Mouse (Mus musculus): ENCODE results near the gene Polr2b. TPM values are rescaled to one million over a fixed set of nuclear protein-coding genes. Genes with fewer than 3 reads are reported as not detected.

The Polr2b gene
- polyA plus RNA-seq, 1 experiment from 2014 or later, result 40.0 TPM

DNA sequence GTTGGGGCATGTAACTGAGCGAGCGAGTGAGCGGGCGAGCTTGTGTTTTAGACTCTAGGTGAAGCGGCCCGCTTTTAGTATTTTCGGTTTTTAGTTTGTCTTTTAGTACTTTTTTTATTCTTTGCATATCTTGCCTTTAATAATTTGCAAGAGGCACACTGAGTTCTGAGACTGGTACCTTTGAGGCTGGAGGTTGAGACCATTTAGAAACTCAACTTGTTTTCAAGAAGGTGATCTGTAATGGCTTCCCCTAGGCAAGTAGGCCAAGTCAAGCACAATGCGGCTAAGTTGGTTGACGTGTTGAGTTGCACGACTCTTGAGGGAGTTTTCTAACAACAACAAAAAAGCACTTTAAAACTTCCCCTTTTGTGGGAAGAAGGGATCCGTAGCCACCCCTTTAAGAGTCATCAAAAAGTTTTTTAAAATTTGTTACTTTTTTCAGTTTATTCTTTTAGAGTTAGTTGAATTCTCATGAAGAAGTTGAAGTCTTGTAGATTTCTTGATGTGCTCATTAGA, 43.0 kb upstream of the Polr2b start:
- 4% methylated on average over 11 of the region's 11 CpGs for WGBS
- Histone ChIP-seq H3K36me3 (ENCODE audit: control insufficient read depth, insufficient read depth, low read length) (peaks cover 39% of the 10 kb centered on the region), H3K27me3 (ENCODE audit: control insufficient read depth, insufficient read depth, low read length) (no peaks in the 10 kb centered on the region), H3K9me3 (ENCODE audit: control insufficient read depth, low read length) (no peaks in the 10 kb centered on the region), H3K4me1 (ENCODE audit: control insufficient read depth in 2 of 2, insufficient read depth in 2 of 2, low read length in 2 of 2) (peaks cover 7 to 10% of the 10 kb centered on the region in 2 experiments; a peak in 3 of 4 replicates), H3K4me2 (ENCODE audit: low read length) (peak overlapping the region; percentile 59), H3K9ac (ENCODE audit: low read length) (peak overlapping the region; percentile 90), H3K27ac (replicated peaks in 1 of 2; ENCODE audit: control insufficient read depth in 1 of 2, insufficient read depth in 1 of 2, low read depth in 2 of 2, low read length in 2 of 2) (peak overlapping the region; percentile 91 to 98), H3K4me3 (ENCODE audit: control insufficient read depth in 1 of 2, insufficient read depth in 1 of 2, low read depth in 1 of 2, low read length in 2 of 2) (peak overlapping the region; percentile 72 to 98)
- ATAC-seq (ENCODE audit: insufficient number of reproducible peaks, insufficient read depth, low FRiP score, low read depth), result no peak

DNA sequence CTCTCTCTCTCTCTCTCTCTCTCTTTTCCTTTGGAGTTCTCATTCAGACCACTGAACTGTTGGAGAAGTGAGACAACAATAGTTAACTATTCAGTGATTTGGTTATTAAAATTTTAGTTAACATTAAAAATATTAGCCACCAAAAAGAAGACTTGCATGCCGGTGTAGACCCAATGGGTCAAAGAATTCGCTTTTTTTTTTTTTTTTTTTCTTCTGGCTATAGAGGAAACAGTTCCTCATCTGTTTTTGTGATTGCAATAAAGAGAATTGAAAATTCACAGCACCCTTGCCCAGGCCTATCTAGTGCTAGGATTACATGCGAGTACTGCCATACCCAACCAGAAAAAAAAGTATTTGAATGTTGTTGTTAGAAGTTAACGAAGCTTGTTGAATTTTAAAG, 42.5 kb upstream of the Polr2b start:
- H3K4me3 ChIP-seq (ENCODE audit: control insufficient read depth in 1 of 2, insufficient read depth in 1 of 2, low read depth in 1 of 2, low read length in 2 of 2), result peak overlapping the region in 1 of 2 experiments; percentile 98; a peak in 2 of 4 replicates
- H3K27me3 ChIP-seq (ENCODE audit: control insufficient read depth, insufficient read depth, low read length), result no peaks in the 10 kb centered on the region
- H3K9me3 ChIP-seq (ENCODE audit: control insufficient read depth, low read length), result no peaks in the 10 kb centered on the region
- no peak overlapping the region for H3K27ac ChIP-seq (replicated peaks in 1 of 2; ENCODE audit: control insufficient read depth in 1 of 2, insufficient read depth in 1 of 2, low read depth in 2 of 2, low read length in 2 of 2)
- H3K36me3 ChIP-seq (ENCODE audit: control insufficient read depth, insufficient read depth, low read length), result peaks cover 44% of the 10 kb centered on the region
- H3K4me1 ChIP-seq (ENCODE audit: control insufficient read depth in 2 of 2, insufficient read depth in 2 of 2, low read length in 2 of 2), result peaks cover 7 to 10% of the 10 kb centered on the region in 2 experiments; a peak in 3 of 4 replicates
- H3K4me2 ChIP-seq (ENCODE audit: low read length), result peak overlapping the region; percentile 59
- peak overlapping the region; percentile 90; the same call in 1 of the 2 replicates for H3K9ac ChIP-seq (ENCODE audit: low read length)
- no peak for ATAC-seq (ENCODE audit: insufficient number of reproducible peaks, insufficient read depth, low FRiP score, low read depth)
- 64% methylated on average over 4 of the region's 4 CpGs for WGBS

DNA sequence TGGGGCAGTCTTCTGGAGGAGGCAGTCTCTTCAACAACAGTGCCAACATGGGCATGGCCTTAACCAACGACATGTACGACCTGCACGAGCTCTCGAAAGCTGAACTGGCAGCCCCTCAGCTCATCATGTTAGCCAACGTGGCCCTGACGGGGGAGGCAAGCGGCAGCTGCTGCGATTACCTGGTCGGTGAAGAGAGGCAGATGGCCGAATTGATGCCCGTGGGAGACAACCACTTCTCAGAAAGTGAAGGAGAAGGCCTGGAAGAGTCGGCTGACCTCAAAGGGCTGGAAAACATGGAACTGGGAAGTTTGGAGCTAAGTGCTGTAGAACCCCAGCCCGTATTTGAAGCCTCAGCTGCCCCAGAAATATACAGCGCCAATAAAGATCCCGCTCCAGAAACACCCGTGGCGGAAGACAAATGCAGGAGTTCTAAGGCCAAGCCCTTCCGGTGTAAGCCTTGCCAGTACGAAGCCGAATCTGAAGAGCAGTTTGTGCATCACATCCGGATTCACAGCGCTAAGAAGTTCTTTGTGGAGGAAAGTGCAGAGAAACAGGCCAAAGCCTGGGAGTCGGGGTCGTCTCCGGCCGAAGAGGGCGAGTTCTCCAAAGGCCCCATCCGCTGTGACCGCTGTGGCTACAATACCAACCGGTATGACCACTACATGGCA, 41.9 kb upstream of the Polr2b start:
- no peaks in the 10 kb centered on the region for H3K27me3 ChIP-seq (ENCODE audit: control insufficient read depth, insufficient read depth, low read length)
- peaks cover 50% of the 10 kb centered on the region for H3K36me3 ChIP-seq (ENCODE audit: control insufficient read depth, insufficient read depth, low read length)
- no peak overlapping the region for H3K4me3 ChIP-seq (ENCODE audit: control insufficient read depth in 1 of 2, insufficient read depth in 1 of 2, low read depth in 1 of 2, low read length in 2 of 2)
- no peak for ATAC-seq (ENCODE audit: insufficient number of reproducible peaks, insufficient read depth, low FRiP score, low read depth)
- peaks cover 7 to 10% of the 10 kb centered on the region in 2 experiments; a peak in 3 of 4 replicates for H3K4me1 ChIP-seq (ENCODE audit: control insufficient read depth in 2 of 2, insufficient read depth in 2 of 2, low read length in 2 of 2)
- WGBS, result 94% methylated on average over 30 of the region's 30 CpGs
- no peak overlapping the region for H3K27ac ChIP-seq (replicated peaks in 1 of 2; ENCODE audit: control insufficient read depth in 1 of 2, insufficient read depth in 1 of 2, low read depth in 2 of 2, low read length in 2 of 2)
- H3K4me2 ChIP-seq (ENCODE audit: low read length), result peak overlapping the region; percentile 59; the same call in 1 of the 2 replicates
- no peak overlapping the region for H3K9ac ChIP-seq (ENCODE audit: low read length)
- H3K9me3 ChIP-seq (ENCODE audit: control insufficient read depth, low read length), result no peaks in the 10 kb centered on the region

DNA sequence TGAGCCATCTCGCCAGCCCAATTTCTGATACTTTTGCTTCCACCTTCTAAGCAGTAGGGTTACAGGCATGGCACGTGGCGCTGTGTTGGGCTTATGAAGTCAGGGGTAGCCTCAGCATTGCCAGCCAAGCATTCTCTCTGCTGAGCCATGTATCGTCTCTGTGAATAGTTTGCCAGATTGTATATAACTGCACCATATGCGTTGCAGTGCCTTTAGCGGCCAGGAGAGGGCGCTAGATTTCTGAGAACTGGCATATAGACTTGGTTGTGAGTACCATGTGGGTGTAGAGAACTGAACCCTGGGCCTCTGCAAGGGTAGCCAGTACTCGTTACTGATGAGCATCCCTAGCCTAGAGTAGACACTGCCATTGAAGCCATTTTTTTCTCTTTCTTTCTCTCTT, 40.5 kb upstream of the Polr2b start:
- Histone ChIP-seq H3K27ac (replicated peaks in 1 of 2; ENCODE audit: control insufficient read depth in 1 of 2, insufficient read depth in 1 of 2, low read depth in 2 of 2, low read length in 2 of 2) (no peak overlapping the region), H3K4me1 (ENCODE audit: control insufficient read depth in 2 of 2, insufficient read depth in 2 of 2, low read length in 2 of 2) (peaks cover 7 to 10% of the 10 kb centered on the region in 2 experiments; a peak in 3 of 4 replicates), H3K36me3 (ENCODE audit: control insufficient read depth, insufficient read depth, low read length) (peaks cover 63% of the 10 kb centered on the region), H3K9me3 (ENCODE audit: control insufficient read depth, low read length) (no peaks in the 10 kb centered on the region), H3K4me3 (ENCODE audit: control insufficient read depth in 1 of 2, insufficient read depth in 1 of 2, low read depth in 1 of 2, low read length in 2 of 2) (no peak overlapping the region), H3K9ac (ENCODE audit: low read length) (no peak overlapping the region), H3K4me2 (ENCODE audit: low read length) (no peak overlapping the region), H3K27me3 (ENCODE audit: control insufficient read depth, insufficient read depth, low read length) (no peaks in the 10 kb centered on the region)
- 71% methylated on average over 8 of the region's 8 CpGs for WGBS
- no peak for ATAC-seq (ENCODE audit: insufficient number of reproducible peaks, insufficient read depth, low FRiP score, low read depth)

DNA sequence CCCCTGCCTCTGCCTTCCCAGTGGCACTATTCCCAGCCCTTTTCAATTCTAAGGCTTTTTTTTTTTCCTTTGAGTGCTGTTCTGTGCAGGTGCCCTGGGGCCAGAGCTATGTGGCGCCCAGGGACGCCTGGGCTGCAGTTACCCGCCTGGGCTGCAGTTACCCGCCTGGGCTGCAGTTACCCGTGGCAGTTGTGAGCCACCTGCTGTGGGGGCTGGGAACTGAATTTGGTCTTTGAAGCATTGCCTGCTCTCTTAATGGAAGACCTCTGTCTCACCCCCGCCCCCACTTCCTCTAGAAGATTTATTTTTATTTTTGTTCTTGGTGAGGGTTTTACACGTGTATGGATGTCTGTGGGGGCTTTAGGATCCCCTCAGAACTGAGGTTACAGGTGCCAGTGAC, 36.8 kb upstream of the Polr2b start:
- Histone ChIP-seq H3K36me3 (ENCODE audit: control insufficient read depth, insufficient read depth, low read length) (peaks cover 96% of the 10 kb centered on the region), H3K4me3 (ENCODE audit: control insufficient read depth in 1 of 2, insufficient read depth in 1 of 2, low read depth in 1 of 2, low read length in 2 of 2) (no peak overlapping the region), H3K9me3 (ENCODE audit: control insufficient read depth, low read length) (no peaks in the 10 kb centered on the region), H3K4me1 (ENCODE audit: control insufficient read depth in 2 of 2, insufficient read depth in 2 of 2, low read length in 2 of 2) (0 out of 4 replicates have a peak, but pooled peaks cover 0 to under 1% of the 10 kb centered on the region in 2 experiments), H3K27ac (replicated peaks in 1 of 2; ENCODE audit: control insufficient read depth in 1 of 2, insufficient read depth in 1 of 2, low read depth in 2 of 2, low read length in 2 of 2) (no peak overlapping the region), H3K9ac (ENCODE audit: low read length) (no peak overlapping the region), H3K4me2 (ENCODE audit: low read length) (no peak overlapping the region), H3K27me3 (ENCODE audit: control insufficient read depth, insufficient read depth, low read length) (no peaks in the 10 kb centered on the region)
- WGBS, result 74% methylated on average over 7 of the region's 7 CpGs
- no peak for ATAC-seq (ENCODE audit: insufficient number of reproducible peaks, insufficient read depth, low FRiP score, low read depth)

DNA sequence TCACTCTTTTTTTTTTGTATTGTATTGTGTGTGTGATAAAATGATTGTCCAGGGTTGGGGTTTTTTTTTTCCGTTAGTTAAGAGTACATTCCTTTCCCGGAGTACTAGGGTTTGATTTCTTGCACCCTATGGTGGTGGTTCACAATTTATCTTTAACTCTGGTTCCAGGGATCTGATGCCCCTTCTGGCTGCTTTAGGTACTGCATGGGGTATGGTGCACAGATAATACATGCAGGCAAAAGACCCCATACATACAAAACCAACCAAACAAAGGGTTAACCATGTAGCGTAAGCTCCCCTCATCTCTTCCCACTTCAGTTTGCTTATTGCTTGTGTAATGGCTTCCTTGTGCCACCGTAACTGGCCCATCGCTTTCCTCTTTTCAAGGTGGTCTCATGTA, 34.0 kb upstream of the Polr2b start:
- peaks cover 94% of the 10 kb centered on the region for H3K36me3 ChIP-seq (ENCODE audit: control insufficient read depth, insufficient read depth, low read length)
- no peak overlapping the region for H3K4me3 ChIP-seq (ENCODE audit: control insufficient read depth in 1 of 2, insufficient read depth in 1 of 2, low read depth in 1 of 2, low read length in 2 of 2)
- no peak overlapping the region for H3K9ac ChIP-seq (ENCODE audit: low read length)
- no peaks in the 10 kb centered on the region for H3K9me3 ChIP-seq (ENCODE audit: control insufficient read depth, low read length)
- WGBS, result 90% methylated on average over 5 of the region's 5 CpGs
- no peaks in the 10 kb centered on the region for H3K27me3 ChIP-seq (ENCODE audit: control insufficient read depth, insufficient read depth, low read length)
- no peaks in the 10 kb centered on the region for H3K4me1 ChIP-seq (ENCODE audit: control insufficient read depth in 2 of 2, insufficient read depth in 2 of 2, low read length in 2 of 2)
- no peak for ATAC-seq (ENCODE audit: insufficient number of reproducible peaks, insufficient read depth, low FRiP score, low read depth)
- no peak overlapping the region for H3K4me2 ChIP-seq (ENCODE audit: low read length)
- H3K27ac ChIP-seq (replicated peaks in 1 of 2; ENCODE audit: control insufficient read depth in 1 of 2, insufficient read depth in 1 of 2, low read depth in 2 of 2, low read length in 2 of 2), result no peak overlapping the region

DNA sequence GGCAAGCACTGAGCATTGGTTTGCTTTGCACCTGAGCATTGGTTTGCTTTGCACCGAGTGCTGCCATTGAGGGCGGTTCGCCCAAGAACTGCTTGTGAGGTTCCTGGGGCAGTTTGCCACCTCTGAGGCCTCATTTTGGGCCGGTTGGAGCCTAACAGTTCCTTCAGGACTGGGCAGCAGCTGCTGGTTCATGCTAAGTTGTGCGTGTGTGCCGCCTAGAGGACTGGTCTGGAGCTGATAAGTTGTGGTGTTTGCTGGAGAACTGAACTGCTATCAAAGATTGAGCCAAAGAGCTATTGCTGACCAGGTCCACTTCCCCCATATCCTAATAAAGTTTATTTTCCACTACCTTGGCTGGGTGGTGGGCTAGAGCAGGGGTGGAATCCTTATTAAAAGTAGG, 32.7 kb upstream of the Polr2b start:
- Histone ChIP-seq H3K36me3 (ENCODE audit: control insufficient read depth, insufficient read depth, low read length) (peaks cover 96% of the 10 kb centered on the region), H3K9me3 (ENCODE audit: control insufficient read depth, low read length) (no peaks in the 10 kb centered on the region), H3K4me1 (ENCODE audit: control insufficient read depth in 2 of 2, insufficient read depth in 2 of 2, low read length in 2 of 2) (no peaks in the 10 kb centered on the region), H3K27ac (replicated peaks in 1 of 2; ENCODE audit: control insufficient read depth in 1 of 2, insufficient read depth in 1 of 2, low read depth in 2 of 2, low read length in 2 of 2) (no peak overlapping the region), H3K4me2 (ENCODE audit: low read length) (no peak overlapping the region), H3K4me3 (ENCODE audit: control insufficient read depth in 1 of 2, insufficient read depth in 1 of 2, low read depth in 1 of 2, low read length in 2 of 2) (no peak overlapping the region), H3K27me3 (ENCODE audit: control insufficient read depth, insufficient read depth, low read length) (no peaks in the 10 kb centered on the region), H3K9ac (ENCODE audit: low read length) (no peak overlapping the region)
- WGBS, result 95% methylated on average over 6 of the region's 6 CpGs
- no peak for ATAC-seq (ENCODE audit: insufficient number of reproducible peaks, insufficient read depth, low FRiP score, low read depth)
